Mouse (Mus musculus): ENCODE measurements at regions not wholly inside any gene's neighbourhood (a gene's known extent, or its start where the extent isn't known, plus 50 kb on each side); places are given as distances from the start of the nearest gene placed in this dataset.

DNA sequence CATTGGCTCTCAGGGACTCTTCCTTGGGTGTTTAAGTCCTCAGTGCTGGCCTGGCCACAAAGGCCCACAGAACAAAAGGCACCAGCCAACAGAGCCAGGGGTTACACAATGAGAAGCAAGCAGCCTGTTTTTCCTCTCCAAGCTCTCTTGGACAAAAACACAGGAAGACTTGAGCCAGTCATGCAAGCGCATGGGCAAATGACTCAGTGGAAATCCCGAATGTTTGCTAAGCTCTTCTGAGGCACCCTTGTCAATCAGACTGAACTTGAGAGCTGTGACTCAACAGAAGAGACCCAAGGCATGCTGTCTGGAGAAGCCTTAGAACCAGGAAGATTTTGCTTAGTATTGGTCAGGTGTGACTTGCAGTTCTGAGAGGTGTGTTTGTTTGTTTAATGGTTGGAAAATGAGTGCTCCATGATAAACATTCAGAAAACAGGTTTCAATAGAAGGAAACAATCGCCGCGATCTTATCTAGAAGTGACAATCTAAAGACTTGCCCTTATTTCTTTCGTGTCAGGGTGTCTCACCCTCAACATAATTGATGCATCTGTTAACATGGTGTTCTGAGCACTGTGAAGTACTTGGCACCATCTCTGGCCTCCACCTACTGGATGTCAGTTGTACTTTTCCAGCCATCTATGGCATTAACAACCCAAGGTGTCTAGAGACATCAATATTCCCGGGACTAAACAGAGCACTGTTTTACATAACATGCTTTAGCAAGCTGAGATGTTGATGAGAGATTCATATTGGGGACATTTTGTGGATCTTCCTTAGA lies 124.0 kb upstream of the Tmc1 start:
- peak; percentile 11 for DNase-seq (ENCODE audit: low read depth, low spot score)

DNA sequence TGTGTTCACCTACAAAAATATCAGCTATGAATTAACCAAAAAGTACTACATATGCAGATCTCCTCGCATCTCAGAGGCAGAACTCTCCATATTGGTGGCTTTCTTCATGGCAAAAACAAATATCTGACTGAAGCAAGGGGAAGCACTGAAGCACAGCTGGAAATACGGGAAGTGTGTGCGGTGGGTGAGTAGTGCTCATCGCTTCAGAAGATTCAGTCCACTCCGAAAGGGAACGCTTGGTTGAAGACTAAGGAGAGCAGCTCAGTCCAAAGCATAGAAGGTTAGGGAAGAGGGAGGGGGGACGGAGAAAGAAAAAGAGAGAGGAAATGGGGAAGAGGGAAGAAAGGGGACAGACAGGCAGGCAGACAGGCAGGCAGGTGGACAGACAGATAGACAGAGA lies 114.4 kb upstream of the Tmc1 start:
- no peak for DNase-seq (ENCODE audit: low read depth, low spot score)

- DNase-seq (ENCODE audit: low read depth, low spot score): peak; percentile 22
These were observed 112.6 kb upstream of the Tmc1 start for GRCm38 (mm10) chr19:21066432-21067113.

DNA sequence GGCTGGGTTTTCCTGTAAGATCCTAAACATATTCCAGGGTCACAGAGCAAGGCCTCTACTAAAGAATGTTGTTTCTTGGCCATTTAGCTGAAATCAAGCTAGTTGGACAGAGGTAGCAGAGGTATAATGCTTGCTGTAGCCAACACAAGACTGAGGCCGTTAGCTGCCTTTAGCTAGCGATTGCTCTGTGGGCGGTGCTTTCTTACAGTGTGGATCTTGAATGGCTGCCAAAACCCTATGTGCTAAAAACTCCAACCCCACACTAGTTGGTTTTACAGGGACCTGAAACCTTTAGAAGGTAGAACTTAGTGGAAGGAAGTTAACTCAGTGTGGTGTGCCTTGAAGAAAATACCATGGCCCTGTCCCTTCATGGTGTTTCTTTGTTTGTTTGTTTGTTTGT lies 110.9 kb upstream of the Tmc1 start:
- no peak for DNase-seq (ENCODE audit: low read depth, low spot score)

- DNase-seq (ENCODE audit: low read depth, low spot score): no peak
These were observed 99.9 kb upstream of the Tmc1 start for GRCm38 (mm10) chr19:21053597-21054544.

GRCm38 (mm10) chr19:21052771-21053170 lies 98.8 kb upstream of the Tmc1 start:
- no peak for DNase-seq (ENCODE audit: low read depth, low spot score)

DNA sequence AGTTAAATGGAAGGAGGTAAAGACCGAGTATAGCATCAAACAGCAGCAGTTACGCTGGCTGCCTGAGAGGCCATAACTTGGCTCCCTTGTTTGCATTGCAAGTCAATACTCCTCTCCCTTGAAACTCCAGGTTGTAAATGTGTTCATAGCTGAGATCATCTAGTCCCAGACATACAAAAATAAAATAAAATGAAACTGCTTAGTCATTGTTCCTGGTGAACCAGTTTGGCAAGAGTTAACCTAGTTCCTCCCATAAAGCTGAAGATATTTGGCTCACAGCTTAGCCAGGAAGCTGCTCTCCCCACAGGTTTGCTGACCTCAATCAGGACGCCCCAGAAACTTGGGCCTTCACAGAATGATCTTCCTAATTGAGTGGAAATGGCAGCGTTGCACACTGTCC lies 97.9 kb upstream of the Tmc1 start:
- DNase-seq (ENCODE audit: low read depth, low spot score): no peak

GRCm38 (mm10) chr19:21050994-21051721 lies 97.2 kb upstream of the Tmc1 start:
- no peak for DNase-seq (ENCODE audit: low read depth, low spot score)

DNA sequence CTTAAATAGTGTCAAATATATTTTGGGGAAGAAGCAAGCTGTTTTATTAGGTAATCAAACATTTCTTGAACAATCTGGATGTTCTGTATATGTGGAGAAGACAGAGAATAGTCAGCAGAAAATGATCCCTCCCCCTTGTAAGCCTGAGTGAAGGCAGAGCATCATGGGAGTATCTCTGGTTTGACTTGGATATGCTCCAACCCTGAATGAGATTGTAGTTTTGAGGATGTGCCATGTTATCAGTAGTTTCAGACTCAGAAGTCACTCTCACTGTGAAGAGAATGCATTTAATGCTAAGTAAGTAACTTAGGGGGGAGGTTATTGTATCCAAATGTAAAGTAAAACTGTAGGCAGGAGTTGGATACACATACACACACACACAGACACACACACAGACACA lies 95.3 kb upstream of the Tmc1 start:
- no peak for DNase-seq (ENCODE audit: low read depth, low spot score)

GRCm38 (mm10) chr19:21045565-21045964 lies 91.6 kb upstream of the Tmc1 start:
- DNase-seq (ENCODE audit: low read depth, low spot score): no peak

DNA sequence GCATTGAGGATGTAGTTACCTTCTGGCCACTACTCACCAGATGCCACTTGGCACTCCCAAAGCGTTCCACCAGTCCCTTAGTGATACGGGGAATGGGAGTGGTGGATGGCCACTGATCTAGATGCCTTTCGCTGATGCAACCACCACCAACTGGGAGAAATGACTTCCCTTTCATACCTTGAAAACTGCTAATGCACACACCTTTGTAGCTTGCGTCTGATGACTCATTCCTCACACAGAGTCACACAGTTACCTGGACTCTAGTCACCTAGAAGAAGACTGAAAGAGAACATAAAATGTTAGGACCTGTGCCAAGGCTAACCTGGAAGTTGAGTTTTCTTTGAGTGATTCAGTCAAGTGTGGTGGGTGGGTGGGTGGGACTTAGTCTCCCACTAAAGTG lies 90.0 kb upstream of the Tmc1 start:
- DNase-seq (ENCODE audit: low read depth, low spot score): no peak

DNA sequence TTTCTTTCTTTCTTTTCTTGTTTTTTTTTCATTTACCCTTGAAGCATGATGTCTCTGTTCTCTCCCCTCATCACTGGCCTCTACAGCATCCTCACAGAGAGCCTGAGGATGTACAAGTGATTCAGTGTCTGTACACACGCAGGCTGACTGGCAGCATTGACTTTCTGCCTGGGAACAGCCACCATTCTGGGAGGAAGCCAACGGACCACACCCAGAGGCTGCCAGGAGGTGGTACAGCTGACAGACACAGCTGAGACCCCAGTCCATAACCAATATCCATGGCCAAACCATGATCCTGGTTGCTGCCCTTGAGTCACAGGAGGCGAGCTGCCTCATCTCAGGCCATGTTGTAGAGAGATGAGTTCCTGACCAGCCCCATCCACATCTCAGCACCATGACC lies 88.5 kb upstream of the Tmc1 start:
- no peak for DNase-seq (ENCODE audit: low read depth, low spot score)

DNA sequence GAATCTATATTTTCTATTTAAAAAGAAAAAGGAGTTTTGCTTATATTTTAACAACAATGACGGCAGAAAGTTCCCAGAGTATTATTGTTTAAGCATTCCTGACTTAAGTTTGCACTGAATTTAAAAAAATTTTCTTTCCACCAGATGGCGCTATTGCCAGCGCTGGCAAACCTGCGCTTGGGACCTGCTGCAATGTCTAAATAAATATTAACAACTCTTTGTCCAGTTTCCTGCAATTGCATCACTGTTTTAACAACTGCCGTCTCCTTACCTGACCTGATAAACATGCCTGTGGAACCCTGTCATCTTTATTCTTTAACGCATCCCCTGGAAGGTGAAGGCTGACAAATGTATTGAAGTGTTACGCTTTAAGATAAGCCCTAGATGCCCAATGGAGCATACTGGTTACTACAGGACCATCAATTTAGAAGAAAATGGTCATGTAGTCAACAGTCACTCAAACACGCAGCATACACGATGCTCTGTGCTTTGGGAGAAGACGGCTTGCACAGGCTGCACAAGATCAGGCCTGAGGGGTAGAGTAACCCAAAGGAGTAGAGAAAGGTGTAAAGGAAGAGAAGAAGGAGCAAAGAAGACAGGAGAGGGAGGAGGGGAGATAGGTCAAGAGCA lies 83.6 kb upstream of the Tmc1 start:
- peak; percentile 61 for DNase-seq (ENCODE audit: low read depth, low spot score)

DNA sequence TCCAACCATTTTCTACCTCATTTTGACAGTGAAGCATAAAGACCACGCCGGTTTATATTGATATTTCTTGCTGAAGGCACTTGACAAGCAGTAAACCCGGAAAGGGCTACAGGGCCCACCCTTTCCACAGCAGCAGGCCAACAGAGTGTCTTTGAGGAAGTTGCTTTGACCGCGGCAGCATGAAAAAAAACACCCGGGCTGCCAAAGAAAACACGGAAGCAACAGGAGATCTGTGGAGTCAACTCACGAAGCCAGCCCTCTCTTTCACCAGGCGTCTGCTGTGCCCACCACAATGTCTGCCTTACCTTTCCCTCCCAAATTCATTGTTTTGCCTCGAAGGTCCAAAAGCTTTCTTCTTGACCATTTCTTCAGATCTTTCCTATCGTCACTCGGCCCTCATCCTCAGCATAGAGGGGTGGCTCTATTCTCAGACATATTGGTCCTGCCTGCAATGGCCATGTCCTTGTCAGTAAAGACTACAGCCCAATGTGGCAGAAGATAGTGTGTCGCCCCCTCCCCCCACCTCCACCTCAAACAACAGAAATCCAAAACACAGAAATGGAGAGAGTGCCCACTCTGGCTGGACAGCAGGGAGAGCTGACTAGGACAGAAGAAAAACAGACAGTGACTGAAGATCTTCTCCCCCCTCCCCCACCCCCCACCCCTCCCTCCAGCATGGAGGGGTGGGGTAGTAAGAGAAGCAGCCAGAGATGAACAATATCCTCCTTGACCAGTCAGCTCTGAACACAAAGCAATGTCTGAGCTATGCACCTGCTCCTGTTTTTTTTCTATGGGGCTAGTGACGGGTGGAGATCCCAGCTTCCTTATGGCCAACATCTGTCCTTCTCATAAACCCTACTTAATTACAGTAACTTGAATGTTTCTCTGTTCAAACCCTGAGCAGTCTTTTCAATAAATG lies 82.8 kb upstream of the Tmc1 start:
- DNase-seq (ENCODE audit: low read depth, low spot score): peak; percentile 58

DNA sequence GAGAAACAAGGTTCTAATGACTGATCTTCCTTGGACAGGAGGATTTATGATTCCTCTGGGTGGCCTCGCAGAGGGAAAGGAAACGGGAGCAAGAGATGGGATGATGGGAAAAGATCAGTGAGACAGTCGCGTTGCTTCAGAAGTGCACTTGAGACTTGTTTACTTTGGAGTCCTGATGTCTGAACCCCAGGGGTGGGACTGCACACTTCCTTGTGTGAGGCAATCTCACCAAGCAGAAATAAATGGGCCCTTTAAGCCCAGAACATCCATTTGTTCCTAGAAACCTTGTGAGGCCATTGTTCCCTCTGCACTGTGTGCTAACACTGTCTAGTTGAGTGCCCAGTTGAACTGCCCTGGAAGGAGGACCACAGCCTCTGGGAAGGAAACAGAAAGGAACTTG lies 81.5 kb upstream of the Tmc1 start:
- no peak for DNase-seq (ENCODE audit: low read depth, low spot score)

GRCm38 (mm10) chr19:21033991-21034390 lies 80.0 kb upstream of the Tmc1 start:
- no peak for DNase-seq (ENCODE audit: low read depth, low spot score)

DNA sequence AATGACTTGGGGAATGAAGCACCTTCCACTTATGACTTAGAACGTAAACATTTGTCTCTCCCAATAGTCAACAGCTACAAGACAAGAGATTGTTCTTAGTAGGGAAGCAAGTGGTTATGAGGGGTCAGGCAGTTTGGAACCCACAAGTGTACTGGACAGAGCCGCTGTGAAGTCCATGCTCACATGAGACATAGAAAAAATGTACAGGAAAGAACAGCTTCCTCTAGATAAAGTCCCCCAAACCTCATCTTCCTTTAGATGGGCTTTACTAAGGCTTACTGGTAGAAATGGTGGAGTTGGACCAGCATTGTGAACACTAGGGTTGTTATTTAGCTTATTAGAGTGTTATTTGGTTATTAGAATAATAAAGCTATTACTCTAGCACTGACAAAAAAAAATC lies 78.6 kb upstream of the Tmc1 start:
- DNase-seq (ENCODE audit: low read depth, low spot score): no peak

DNA sequence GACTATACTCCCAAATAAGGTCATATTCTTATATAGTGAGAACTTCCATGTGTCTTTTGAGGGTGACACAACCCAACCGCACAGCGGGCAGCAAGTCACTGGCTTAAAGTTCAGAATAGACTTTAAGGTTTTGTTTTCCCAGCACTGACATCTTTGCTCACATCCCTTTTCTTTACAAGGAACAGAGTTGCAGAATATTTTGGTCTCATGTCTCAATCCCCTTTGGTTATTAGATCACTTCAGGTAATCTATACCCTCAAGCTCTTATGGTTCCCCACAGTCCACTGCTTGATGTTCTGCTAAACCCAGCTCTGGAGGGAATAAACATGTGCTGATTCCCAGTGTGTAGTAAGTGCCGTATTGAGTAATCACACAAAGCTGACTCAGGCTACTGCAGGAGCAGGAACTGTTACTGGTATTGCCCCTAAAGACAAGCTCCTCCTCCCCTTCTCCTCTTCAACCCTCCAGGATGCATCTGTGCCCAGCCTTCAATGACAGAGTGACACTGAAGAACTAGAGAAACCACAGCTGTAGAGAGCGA lies 77.8 kb upstream of the Tmc1 start:
- peak; percentile 48 for DNase-seq (ENCODE audit: low read depth, low spot score)

DNA sequence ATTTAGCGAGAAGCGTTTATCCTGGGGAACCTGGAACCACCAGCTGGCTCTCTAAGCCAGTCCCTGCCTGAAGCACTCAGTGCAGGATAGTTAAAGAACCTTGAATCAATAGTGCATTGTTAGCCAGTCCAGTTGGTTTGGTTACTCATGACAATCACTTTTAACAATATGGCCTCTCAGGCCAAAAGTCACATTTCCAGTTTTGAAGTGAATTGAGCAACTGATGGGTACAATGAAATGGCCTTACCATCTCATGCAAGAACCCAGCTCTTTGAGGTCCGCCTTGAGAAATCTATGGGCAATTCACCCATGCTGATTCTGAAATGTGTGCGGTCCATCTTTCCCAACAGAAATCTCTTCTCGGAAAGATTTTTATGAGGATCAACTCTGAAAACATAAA lies 77.0 kb upstream of the Tmc1 start:
- DNase-seq (ENCODE audit: low read depth, low spot score): no peak

DNA sequence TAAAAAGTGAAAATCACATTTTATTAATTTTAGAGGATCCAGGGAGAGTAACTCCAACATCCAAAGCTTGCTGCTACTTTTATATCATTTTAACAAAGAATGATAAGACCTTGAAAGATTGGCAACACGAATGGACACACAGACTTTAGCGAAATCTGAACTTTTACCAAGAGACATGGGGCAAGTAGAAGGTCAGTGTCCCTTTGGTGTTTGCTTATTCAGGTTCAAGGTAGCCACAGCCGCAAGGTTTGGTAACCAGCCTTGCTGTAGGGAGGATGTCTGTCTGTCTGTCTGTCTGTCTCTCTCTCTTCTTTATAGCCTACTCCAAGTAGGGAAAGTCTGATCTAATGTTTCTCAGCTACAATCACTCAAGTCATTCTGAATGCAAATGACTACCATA lies 75.0 kb upstream of the Tmc1 start:
- no peak for DNase-seq (ENCODE audit: low read depth, low spot score)
